Mouse (Mus musculus) CD8-positive naive resting alpha-beta T cell, adult 2 months (primary cell): Measurements from ENCODE around the gene Cog5.

Source experiments
- DNase-seq, 2 experiments: peaks; one replicate each; pipeline ENCODE4 v3.0.0; 2022; ENCODE audit warnings: low read depth in 2 of 2, low spot score in 2 of 2

The Cog5 gene

DNA sequence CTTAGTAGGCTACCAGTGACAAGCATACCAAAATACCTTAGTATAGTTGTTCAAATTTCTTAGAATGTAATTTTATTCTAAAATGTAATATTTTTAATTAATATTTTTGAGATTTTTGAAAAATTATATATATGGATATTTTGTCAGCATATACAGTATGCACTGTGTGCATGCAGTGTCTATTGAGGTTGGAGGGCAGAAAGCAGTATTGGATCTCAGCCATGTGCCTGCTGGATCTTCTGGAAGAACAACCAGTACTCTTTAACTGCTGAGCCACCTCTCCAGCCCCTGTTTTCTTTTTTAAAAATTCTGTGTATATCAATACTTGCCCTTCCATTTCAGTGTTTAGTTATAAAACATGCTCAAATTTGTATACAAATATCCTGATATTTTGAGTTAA is 164.4 kb downstream of the Cog5 start:
- DNase-seq, result no peak

GRCm38 (mm10) chr12:31819520-31819919 is 164.9 kb downstream of the Cog5 start:
- no peak for DNase-seq

GRCm38 (mm10) chr12:31823671-31824070 is 169.0 kb downstream of the Cog5 start:
- no peak for DNase-seq

DNA sequence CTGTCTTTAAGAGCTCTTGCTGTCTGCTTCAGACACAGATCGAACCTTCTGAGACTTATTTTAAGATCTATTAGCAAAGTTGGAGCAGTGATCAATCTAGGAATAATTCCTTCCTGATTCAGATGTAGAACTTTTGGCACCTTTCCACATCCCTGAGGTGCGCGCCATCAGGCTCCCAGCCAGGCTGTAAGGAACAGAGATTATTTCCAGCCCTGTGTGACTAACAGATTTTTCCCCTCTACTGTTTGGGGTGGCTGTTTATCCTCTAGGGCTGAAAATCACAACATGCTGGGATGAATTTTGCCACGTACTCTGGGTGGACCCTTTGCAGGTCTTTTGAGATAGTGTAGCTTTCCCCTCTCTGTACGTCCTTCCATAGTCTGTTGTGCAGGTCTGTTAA is 170.2 kb downstream of the Cog5 start:
- DNase-seq, result no peak

GRCm38 (mm10) chr12:31825821-31826220 is 171.2 kb downstream of the Cog5 start:
- no peak for DNase-seq

- no peak for DNase-seq
Observed at GRCm38 (mm10) chr12:31826476-31826875, 171.8 kb downstream of the Cog5 start.

DNA sequence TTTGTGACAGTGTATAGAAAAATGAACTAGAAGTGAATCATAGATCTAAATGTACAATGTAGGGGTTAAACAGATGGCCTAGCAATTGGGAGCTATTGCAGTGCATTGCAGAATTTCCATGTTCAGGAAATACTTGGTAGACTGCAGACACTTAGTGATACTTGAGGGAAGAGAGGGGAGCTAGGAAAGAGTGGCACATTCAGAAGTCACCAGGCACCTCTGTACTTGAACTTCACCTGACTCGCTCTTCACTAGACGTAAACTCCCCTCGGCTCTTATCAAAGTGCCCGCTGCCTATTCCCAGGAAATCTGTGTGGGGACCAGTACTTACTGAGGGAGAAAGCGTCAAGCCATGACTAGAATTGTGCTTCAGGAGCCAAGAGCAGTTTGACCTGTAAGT is 180.8 kb downstream of the Cog5 start:
- DNase-seq, result no peak

- no peak for DNase-seq
Observed at GRCm38 (mm10) chr12:31836211-31836610, 181.5 kb downstream of the Cog5 start.

DNA sequence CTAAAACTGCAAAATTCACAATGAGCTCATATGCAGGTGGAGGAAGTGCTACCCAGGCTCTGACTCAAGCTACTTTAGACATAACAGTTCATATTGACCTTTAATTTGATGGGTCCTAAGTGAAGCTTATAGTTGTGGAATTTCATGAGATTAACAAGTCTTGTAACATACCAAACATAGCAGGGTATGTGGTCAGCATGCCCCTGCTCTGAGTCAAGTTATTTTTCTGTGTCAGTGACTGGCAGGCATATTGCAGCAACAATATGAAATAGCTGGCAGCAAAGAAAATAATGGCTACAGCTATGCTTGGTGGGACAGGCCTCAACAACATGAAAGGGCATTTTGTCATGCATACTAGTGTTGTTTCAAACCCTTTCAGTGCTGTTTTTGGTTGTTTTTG is 183.9 kb downstream of the Cog5 start:
- DNase-seq, result no peak

- DNase-seq, result no peak
Observed at GRCm38 (mm10) chr12:31839249-31839648, 184.6 kb downstream of the Cog5 start.

GRCm38 (mm10) chr12:31846077-31846476 is 191.4 kb downstream of the Cog5 start:
- DNase-seq, result no peak

- no peak for DNase-seq
Observed at GRCm38 (mm10) chr12:31848630-31849415, 194.2 kb downstream of the Cog5 start.

- DNase-seq, result no peak
Observed at GRCm38 (mm10) chr12:31849601-31850000, 194.9 kb downstream of the Cog5 start.

DNA sequence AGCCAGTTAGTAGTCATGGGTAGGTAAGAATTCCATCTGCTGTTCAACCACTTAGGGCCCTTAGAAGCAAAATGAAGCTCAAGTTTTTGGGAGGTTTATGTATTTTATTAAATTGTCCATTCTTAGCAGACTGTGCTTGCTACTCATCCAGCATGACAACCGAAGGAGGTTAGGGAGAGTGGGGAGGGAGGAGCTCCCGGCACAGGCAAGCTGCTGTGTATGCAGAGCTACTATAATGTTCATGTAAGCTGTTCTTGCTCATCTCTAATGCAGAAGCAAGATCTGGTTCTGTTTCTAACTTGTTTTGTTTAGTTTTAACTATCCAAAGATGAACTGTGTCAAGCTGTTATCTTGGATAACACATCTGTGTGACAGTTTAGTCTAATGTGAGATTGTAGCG is 199.4 kb downstream of the Cog5 start:
- no peak for DNase-seq

GRCm38 (mm10) chr12:31854817-31855216 is 200.1 kb downstream of the Cog5 start:
- DNase-seq, result no peak

GRCm38 (mm10) chr12:31857784-31858183 is 203.1 kb downstream of the Cog5 start:
- no peak for DNase-seq

GRCm38 (mm10) chr12:31862668-31863538 is 208.2 kb downstream of the Cog5 start:
- no peak for DNase-seq

GRCm38 (mm10) chr12:31876775-31877174 is 222.1 kb downstream of the Cog5 start:
- DNase-seq, result no peak

DNA sequence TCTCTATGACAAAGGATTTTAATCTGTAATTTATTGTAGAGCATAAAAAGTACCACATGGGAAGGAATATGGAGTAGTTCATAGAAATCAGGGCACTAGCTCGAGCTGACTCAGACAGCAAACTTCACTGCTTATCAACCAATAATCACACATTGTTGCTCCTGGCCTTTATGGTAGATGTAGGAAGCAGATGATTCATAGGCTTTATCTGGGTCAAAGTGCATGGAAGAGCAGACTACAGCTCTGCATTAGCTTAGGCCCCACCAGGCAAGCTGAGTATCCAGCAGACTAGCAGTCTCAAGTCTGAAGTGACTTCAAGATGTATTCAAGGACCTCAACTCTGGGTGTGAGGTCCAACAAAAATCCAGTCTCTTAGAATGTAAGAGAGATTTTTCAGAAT is 228.1 kb downstream of the Cog5 start:
- no peak for DNase-seq

DNA sequence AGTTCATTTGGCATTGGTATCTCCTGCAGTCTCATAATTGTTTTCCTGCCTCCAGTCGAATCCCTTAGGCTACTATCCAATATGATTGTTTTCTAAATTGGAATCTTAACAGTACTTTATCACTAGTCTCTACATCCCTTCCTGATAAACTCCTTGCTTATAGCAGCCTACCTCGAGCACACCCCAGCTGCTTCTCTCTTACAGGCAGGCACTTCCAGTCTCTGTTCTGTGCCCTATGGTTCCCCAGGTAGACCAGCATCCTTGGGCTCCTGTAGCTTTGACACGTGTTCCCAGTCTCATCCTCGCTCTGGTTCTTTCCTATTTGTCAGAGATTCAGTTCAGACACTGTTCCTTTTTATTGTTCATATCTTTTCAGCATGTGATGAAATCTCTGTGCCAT is 229.7 kb downstream of the Cog5 start:
- DNase-seq, result no peak

- no peak for DNase-seq
Observed at GRCm38 (mm10) chr12:31885084-31885483, 230.4 kb downstream of the Cog5 start.

GRCm38 (mm10) chr12:31885844-31886606 is 231.4 kb downstream of the Cog5 start:
- no peak for DNase-seq
